Mouse (Mus musculus): ENCODE measurements at regions not wholly inside any gene's neighbourhood (a gene's known extent, or its start where the extent isn't known, plus 50 kb on each side); places are given as distances from the start of the nearest gene placed in this dataset.

- no peak overlapping the region for H3K4me3 ChIP-seq (ENCODE audit: control insufficient read depth in 1 of 2, insufficient read depth in 1 of 2, low read depth in 1 of 2, low read length in 2 of 2)
- H3K36me3 ChIP-seq (ENCODE audit: control insufficient read depth, insufficient read depth, low read length) = no peaks in the 10 kb centered on the region
- H3K9me3 ChIP-seq (ENCODE audit: control insufficient read depth, low read length) = no peaks in the 10 kb centered on the region
- H3K27me3 ChIP-seq (ENCODE audit: control insufficient read depth, insufficient read depth, low read length) = no peaks in the 10 kb centered on the region
- no peak for ATAC-seq (ENCODE audit: insufficient number of reproducible peaks, insufficient read depth, low FRiP score, low read depth)
- H3K4me1 ChIP-seq (ENCODE audit: control insufficient read depth in 2 of 2, insufficient read depth in 2 of 2, low read length in 2 of 2) = no peaks in the 10 kb centered on the region
- no peak overlapping the region for H3K27ac ChIP-seq (replicated peaks in 1 of 2; ENCODE audit: control insufficient read depth in 1 of 2, insufficient read depth in 1 of 2, low read depth in 2 of 2, low read length in 2 of 2)
- 33% methylated on average over 1 of the region's 1 CpGs for WGBS
- no peak overlapping the region for H3K9ac ChIP-seq (ENCODE audit: low read length)
- H3K4me2 ChIP-seq (ENCODE audit: low read length) = no peak overlapping the region
Observed at GRCm38 (mm10) chr9:85011361-85011760, 301.2 kb upstream of the Gm11114 start.

- WGBS = 73% methylated on average over 2 of the region's 2 CpGs
- H3K9me3 ChIP-seq (ENCODE audit: control insufficient read depth, low read length) = no peaks in the 10 kb centered on the region
- no peak overlapping the region for H3K9ac ChIP-seq (ENCODE audit: low read length)
- no peak for ATAC-seq (ENCODE audit: insufficient number of reproducible peaks, insufficient read depth, low FRiP score, low read depth)
- H3K4me2 ChIP-seq (ENCODE audit: low read length) = no peak overlapping the region
- H3K4me1 ChIP-seq (ENCODE audit: control insufficient read depth in 2 of 2, insufficient read depth in 2 of 2, low read length in 2 of 2) = no peaks in the 10 kb centered on the region
- no peaks in the 10 kb centered on the region for H3K36me3 ChIP-seq (ENCODE audit: control insufficient read depth, insufficient read depth, low read length)
- no peaks in the 10 kb centered on the region for H3K27me3 ChIP-seq (ENCODE audit: control insufficient read depth, insufficient read depth, low read length)
- no peak overlapping the region for H3K27ac ChIP-seq (replicated peaks in 1 of 2; ENCODE audit: control insufficient read depth in 1 of 2, insufficient read depth in 1 of 2, low read depth in 2 of 2, low read length in 2 of 2)
- no peak overlapping the region for H3K4me3 ChIP-seq (ENCODE audit: control insufficient read depth in 1 of 2, insufficient read depth in 1 of 2, low read depth in 1 of 2, low read length in 2 of 2)
Observed at GRCm38 (mm10) chr9:85048112-85048978, 264.2 kb upstream of the Gm11114 start.

GRCm38 (mm10) chr9:85052526-85052925, 260.0 kb upstream of the Gm11114 start:
- no peaks in the 10 kb centered on the region for H3K9me3 ChIP-seq (ENCODE audit: control insufficient read depth, low read length)
- WGBS = 70% methylated on average over 4 of the region's 4 CpGs
- no peak for ATAC-seq (ENCODE audit: insufficient number of reproducible peaks, insufficient read depth, low FRiP score, low read depth)

GRCm38 (mm10) chr9:85079975-85080374, 232.6 kb upstream of the Gm11114 start:
- H3K4me1 ChIP-seq (ENCODE audit: control insufficient read depth in 2 of 2, insufficient read depth in 2 of 2, low read length in 2 of 2) = no peaks in the 10 kb centered on the region
- no peak overlapping the region for H3K4me3 ChIP-seq (ENCODE audit: control insufficient read depth in 1 of 2, insufficient read depth in 1 of 2, low read depth in 1 of 2, low read length in 2 of 2)
- no peaks in the 10 kb centered on the region for H3K9me3 ChIP-seq (ENCODE audit: control insufficient read depth, low read length)
- no peak overlapping the region for H3K9ac ChIP-seq (ENCODE audit: low read length)
- H3K36me3 ChIP-seq (ENCODE audit: control insufficient read depth, insufficient read depth, low read length) = no peaks in the 10 kb centered on the region
- no peak for ATAC-seq (ENCODE audit: insufficient number of reproducible peaks, insufficient read depth, low FRiP score, low read depth)
- no peak overlapping the region for H3K27ac ChIP-seq (replicated peaks in 1 of 2; ENCODE audit: control insufficient read depth in 1 of 2, insufficient read depth in 1 of 2, low read depth in 2 of 2, low read length in 2 of 2)
- WGBS = 78% methylated on average over 5 of the region's 5 CpGs
- H3K4me2 ChIP-seq (ENCODE audit: low read length) = no peak overlapping the region
- H3K27me3 ChIP-seq (ENCODE audit: control insufficient read depth, insufficient read depth, low read length) = no peaks in the 10 kb centered on the region

More at GRCm38 (mm10) chr9:85052526-85052925, 260.0 kb upstream of the Gm11114 start:
- H3K27ac ChIP-seq (replicated peaks in 1 of 2; ENCODE audit: control insufficient read depth in 1 of 2, insufficient read depth in 1 of 2, low read depth in 2 of 2, low read length in 2 of 2) = no peak overlapping the region
- no peak overlapping the region for H3K4me2 ChIP-seq (ENCODE audit: low read length)
- H3K4me3 ChIP-seq (ENCODE audit: control insufficient read depth in 1 of 2, insufficient read depth in 1 of 2, low read depth in 1 of 2, low read length in 2 of 2) = no peak overlapping the region
- H3K9ac ChIP-seq (ENCODE audit: low read length) = no peak overlapping the region
- no peaks in the 10 kb centered on the region for H3K36me3 ChIP-seq (ENCODE audit: control insufficient read depth, insufficient read depth, low read length)
- H3K27me3 ChIP-seq (ENCODE audit: control insufficient read depth, insufficient read depth, low read length) = no peaks in the 10 kb centered on the region
- H3K4me1 ChIP-seq (ENCODE audit: control insufficient read depth in 2 of 2, insufficient read depth in 2 of 2, low read length in 2 of 2) = no peaks in the 10 kb centered on the region

GRCm38 (mm10) chr9:85088556-85089338, 223.8 kb upstream of the Gm11114 start:
- 48% methylated on average over 6 of the region's 6 CpGs for WGBS
- H3K27me3 ChIP-seq (ENCODE audit: control insufficient read depth, insufficient read depth, low read length) = no peaks in the 10 kb centered on the region
- no peak overlapping the region for H3K4me2 ChIP-seq (ENCODE audit: low read length)
- peaks cover 4 to 8% of the 10 kb centered on the region in 2 experiments; a peak in 2 of 4 replicates for H3K4me1 ChIP-seq (ENCODE audit: control insufficient read depth in 2 of 2, insufficient read depth in 2 of 2, low read length in 2 of 2)
- no peaks in the 10 kb centered on the region for H3K36me3 ChIP-seq (ENCODE audit: control insufficient read depth, insufficient read depth, low read length)
- ATAC-seq (ENCODE audit: insufficient number of reproducible peaks, insufficient read depth, low FRiP score, low read depth) = peak; percentile 43; the same call in 1 of the 2 replicates
- no peak overlapping the region for H3K4me3 ChIP-seq (ENCODE audit: control insufficient read depth in 1 of 2, insufficient read depth in 1 of 2, low read depth in 1 of 2, low read length in 2 of 2)
- no peaks in the 10 kb centered on the region for H3K9me3 ChIP-seq (ENCODE audit: control insufficient read depth, low read length)
- H3K9ac ChIP-seq (ENCODE audit: low read length) = no peak overlapping the region
- H3K27ac ChIP-seq (replicated peaks in 1 of 2; ENCODE audit: control insufficient read depth in 1 of 2, insufficient read depth in 1 of 2, low read depth in 2 of 2, low read length in 2 of 2) = no peak overlapping the region

GRCm38 (mm10) chr9:85090297-85090696, 222.3 kb upstream of the Gm11114 start:
- no peak for ATAC-seq (ENCODE audit: insufficient number of reproducible peaks, insufficient read depth, low FRiP score, low read depth)
- Histone ChIP-seq H3K4me3 (ENCODE audit: control insufficient read depth in 1 of 2, insufficient read depth in 1 of 2, low read depth in 1 of 2, low read length in 2 of 2) (peak overlapping the region; percentile 24 to 35), H3K4me2 (ENCODE audit: low read length) (peak overlapping the region; percentile 61), H3K36me3 (ENCODE audit: control insufficient read depth, insufficient read depth, low read length) (no peaks in the 10 kb centered on the region), H3K9me3 (ENCODE audit: control insufficient read depth, low read length) (no peaks in the 10 kb centered on the region), H3K27me3 (ENCODE audit: control insufficient read depth, insufficient read depth, low read length) (no peaks in the 10 kb centered on the region), H3K27ac (replicated peaks in 1 of 2; ENCODE audit: control insufficient read depth in 1 of 2, insufficient read depth in 1 of 2, low read depth in 2 of 2, low read length in 2 of 2) (0 out of 4 replicates have a peak overlapping the region, but pooled peaks of 1 of the 2 experiments have one; percentile 20), H3K9ac (ENCODE audit: low read length) (no peak overlapping the region), H3K4me1 (ENCODE audit: control insufficient read depth in 2 of 2, insufficient read depth in 2 of 2, low read length in 2 of 2) (peaks cover 4 to 8% of the 10 kb centered on the region in 2 experiments; a peak in 2 of 4 replicates)
- WGBS = 23% methylated on average over 10 of the region's 10 CpGs

- no peaks in the 10 kb centered on the region for H3K4me1 ChIP-seq (ENCODE audit: control insufficient read depth in 2 of 2, insufficient read depth in 2 of 2, low read length in 2 of 2)
- H3K27ac ChIP-seq (replicated peaks in 1 of 2; ENCODE audit: control insufficient read depth in 1 of 2, insufficient read depth in 1 of 2, low read depth in 2 of 2, low read length in 2 of 2) = no peak overlapping the region
- H3K9me3 ChIP-seq (ENCODE audit: control insufficient read depth, low read length) = no peaks in the 10 kb centered on the region
- no peak for ATAC-seq (ENCODE audit: insufficient number of reproducible peaks, insufficient read depth, low FRiP score, low read depth)
- no peak overlapping the region for H3K4me3 ChIP-seq (ENCODE audit: control insufficient read depth in 1 of 2, insufficient read depth in 1 of 2, low read depth in 1 of 2, low read length in 2 of 2)
- H3K27me3 ChIP-seq (ENCODE audit: control insufficient read depth, insufficient read depth, low read length) = no peaks in the 10 kb centered on the region
- no peak overlapping the region for H3K4me2 ChIP-seq (ENCODE audit: low read length)
- no peaks in the 10 kb centered on the region for H3K36me3 ChIP-seq (ENCODE audit: control insufficient read depth, insufficient read depth, low read length)
- no peak overlapping the region for H3K9ac ChIP-seq (ENCODE audit: low read length)
- 88% methylated on average over 3 of the region's 3 CpGs for WGBS
Observed at GRCm38 (mm10) chr9:85095234-85095633, 217.3 kb upstream of the Gm11114 start.

Measured in heart, embryonic 14.5 days (tissue).